Mouse (Mus musculus) MEL (cell line): ENCODE data around the gene Soat1. TPM values are rescaled to one million over a fixed set of nuclear protein-coding genes. Genes with fewer than 3 reads are reported as not detected.

Experiments used
- DNase-seq: peaks from one replicate; pipeline ENCODE4 v3.0.0; 2011; ENCODE audit warnings: low read depth, low spot score
- H3K27ac ChIP-seq: 2 replicates; pipeline ENCODE4 v1.5.1; 2012; ENCODE audit warnings: low read depth, mild to moderate bottlenecking, control low read depth, low read length, moderate library complexity; ENCODE audit not compliant: control insufficient read depth
- H3K27me3 ChIP-seq, 2 experiments: fragments of 150-350 bp in 1 of 2; sonication (generic) in 1 of 2; 2 replicates each; pipeline ENCODE4 v1.6.1; 2012; ENCODE audit warnings: low read length in 2 of 2, mild to moderate bottlenecking in 2 of 2, improper control_type of control experiment in 1 of 2, moderate library complexity in 1 of 2; ENCODE audit not compliant: insufficient read depth in 2 of 2, control insufficient read depth in 1 of 2
- H3K36me3 ChIP-seq, 2 experiments: 2 replicates each; pipeline ENCODE4 v1.6.1; 2012 to 2014; ENCODE audit warnings: low read length in 2 of 2, improper control_type of control experiment in 1 of 2, inconsistent platforms in 1 of 2, mild to moderate bottlenecking in 1 of 2; ENCODE audit not compliant: insufficient read depth in 2 of 2, control insufficient read depth in 1 of 2
- H3K4me1 ChIP-seq, 2 experiments: fragments of 150-350 bp in 1 of 2; sonication (generic) in 1 of 2; 2 replicates each; pipeline ENCODE4 v1.6.1; 2012; ENCODE audit warnings: low read length in 2 of 2, improper control_type of control experiment in 1 of 2, mild to moderate bottlenecking in 1 of 2; ENCODE audit not compliant: insufficient read depth in 2 of 2, control insufficient read depth in 1 of 2
- H3K4me3 ChIP-seq, 2 experiments: fragments of 150-350 bp in 1 of 2; sonication (generic) in 1 of 2; 2 replicates each; pipeline ENCODE4 v1.5.1; 2012; ENCODE audit warnings: low read depth in 2 of 2, low read length in 2 of 2, mild to moderate bottlenecking in 2 of 2, moderate library complexity in 2 of 2, control low read depth in 1 of 2, improper control_type of control experiment in 1 of 2; ENCODE audit not compliant: control insufficient read depth in 1 of 2, insufficient read depth in 1 of 2
- H3K79me2 ChIP-seq: 2 replicates; pipeline ENCODE4 v1.6.1; 2012; ENCODE audit warnings: mild to moderate bottlenecking, low read length, moderate library complexity; ENCODE audit not compliant: control insufficient read depth, poor library complexity, insufficient read depth
- H3K9ac ChIP-seq: 2 replicates; pipeline ENCODE4 v1.6.1; 2012; ENCODE audit warnings: low read depth, mild to moderate bottlenecking, control low read depth, low read length, moderate library complexity; ENCODE audit not compliant: control insufficient read depth, poor library complexity, severe bottlenecking
- H3K9me3 ChIP-seq: fragments of 150-350 bp; sonication (generic); replicated peaks from 2 replicates; pipeline ENCODE4 v1.6.1; 2012; ENCODE audit warnings: mild to moderate bottlenecking, low read length, improper control_type of control experiment, moderate library complexity; ENCODE audit not compliant: insufficient read depth
- CHD2 ChIP-seq: IDR thresholded peaks from 2 replicates; pipeline ENCODE4 v1.6.1; 2011; ENCODE audit warnings: low read length, improper control_type of control experiment
- E2F4 ChIP-seq: IDR thresholded peaks from 2 replicates; pipeline ENCODE4 v1.6.1; 2011; ENCODE audit warnings: low read depth, low read length, improper control_type of control experiment, borderline replicate concordance
- ELF1 ChIP-seq: IDR thresholded peaks from 2 replicates; pipeline ENCODE4 v1.6.1; 2014; ENCODE audit warnings: low read depth, mild to moderate bottlenecking, inconsistent platforms, low read length, improper control_type of control experiment, moderate library complexity
- EP300 ChIP-seq, 2 experiments: IDR thresholded peaks; 2 replicates each; pipeline ENCODE4 v1.6.1; 2011; ENCODE audit warnings: improper control_type of control experiment in 2 of 2, low read length in 2 of 2, low read depth in 1 of 2, mild to moderate bottlenecking in 1 of 2
- ETS1 ChIP-seq: IDR thresholded peaks from 2 replicates; pipeline ENCODE4 v1.6.1; 2012; ENCODE audit warnings: low read depth, mild to moderate bottlenecking, inconsistent platforms, low read length, improper control_type of control experiment, moderate library complexity
- GABPA ChIP-seq: IDR thresholded peaks from 2 replicates; pipeline ENCODE4 v1.6.1; 2012; ENCODE audit warnings: low read depth, mild to moderate bottlenecking, inconsistent platforms, low read length, improper control_type of control experiment, moderate library complexity
- HCFC1 ChIP-seq: IDR thresholded peaks from 2 replicates; pipeline ENCODE4 v1.6.1; 2012; ENCODE audit warnings: low read depth, mild to moderate bottlenecking, inconsistent platforms, low read length, improper control_type of control experiment, moderate library complexity
- MEF2A ChIP-seq: IDR thresholded peaks from 2 replicates; pipeline ENCODE4 v1.6.1; 2014; ENCODE audit warnings: low read depth, mild to moderate bottlenecking, inconsistent platforms, low read length, improper control_type of control experiment; ENCODE audit not compliant: poor library complexity, insufficient replicate concordance, severe bottlenecking; ENCODE audit errors: extremely low read depth
- MXI1 ChIP-seq: IDR thresholded peaks from 2 replicates; pipeline ENCODE4 v1.6.1; 2011; ENCODE audit warnings: mild to moderate bottlenecking, low read depth, low read length, improper control_type of control experiment
- MYC ChIP-seq: IDR thresholded peaks from 2 replicates; pipeline ENCODE4 v1.6.1; 2011; ENCODE audit warnings: low read depth, mild to moderate bottlenecking, low read length, improper control_type of control experiment, moderate library complexity
- NRF1 ChIP-seq: IDR thresholded peaks from 2 replicates; pipeline ENCODE4 v1.6.1; 2014; ENCODE audit warnings: low read depth, mild to moderate bottlenecking, inconsistent platforms, low read length, improper control_type of control experiment, moderate library complexity; ENCODE audit not compliant: poor library complexity, insufficient read depth, severe bottlenecking
- RAD21 ChIP-seq: IDR thresholded peaks from 2 replicates; pipeline ENCODE4 v1.6.1; 2011; ENCODE audit warnings: mild to moderate bottlenecking, low read depth, low read length, improper control_type of control experiment
- RCOR1 ChIP-seq: IDR thresholded peaks from 2 replicates; pipeline ENCODE4 v1.6.1; 2012; ENCODE audit warnings: low read depth, mild to moderate bottlenecking, inconsistent platforms, low read length, improper control_type of control experiment
- SIN3A ChIP-seq: IDR thresholded peaks from 2 replicates; pipeline ENCODE4 v1.6.1; 2012; ENCODE audit warnings: low read length, improper control_type of control experiment, inconsistent platforms
- SMC3 ChIP-seq: IDR thresholded peaks from 2 replicates; pipeline ENCODE4 v1.6.1; 2011; ENCODE audit warnings: low read depth, low read length, improper control_type of control experiment
- TBP ChIP-seq: IDR thresholded peaks from 2 replicates; pipeline ENCODE4 v1.8.0; 2011; ENCODE audit warnings: low read depth, low read length, improper control_type of control experiment
- TCF12 ChIP-seq: IDR thresholded peaks from 2 replicates; pipeline ENCODE4 v1.6.1; 2014; ENCODE audit warnings: low read depth, mild to moderate bottlenecking, inconsistent platforms, low read length, improper control_type of control experiment, moderate library complexity
- UBTF ChIP-seq: IDR thresholded peaks from 2 replicates; pipeline ENCODE4 v1.6.1; 2012; ENCODE audit warnings: low read depth, mild to moderate bottlenecking, inconsistent platforms, low read length, improper control_type of control experiment, moderate library complexity, borderline replicate concordance; ENCODE audit not compliant: insufficient read depth
- ZC3H11A ChIP-seq: IDR thresholded peaks from 2 replicates; pipeline ENCODE4 v1.6.1; 2012; ENCODE audit warnings: low read depth, mild to moderate bottlenecking, inconsistent platforms, low read length, improper control_type of control experiment
- ZKSCAN1 ChIP-seq: IDR thresholded peaks from 2 replicates; pipeline ENCODE4 v1.6.1; 2012; ENCODE audit warnings: low read depth, mild to moderate bottlenecking, inconsistent platforms, low read length, improper control_type of control experiment, moderate library complexity
- ZNF384 ChIP-seq: IDR thresholded peaks from 2 replicates; pipeline ENCODE4 v1.6.1; 2012; ENCODE audit warnings: low read depth, mild to moderate bottlenecking, inconsistent platforms, low read length, improper control_type of control experiment
- polyA plus RNA-seq, 2 experiments: library from polyadenylated mRNA; stranded (reverse) in 1 of 2; unstranded in 1 of 2; fragments of >175 nt in 1 of 2; fragments of >200 nt in 1 of 2; gene quantifications; 2 replicates each; pipeline versions ENCODE4 v1.2.1 to v1.2.4; 2012; ENCODE audit warnings: low replicate concordance in 2 of 2, low read depth in 1 of 2; ENCODE audit not compliant: insufficient read length in 2 of 2, insufficient read depth in 1 of 2, missing spikeins in 1 of 2
- total RNA-seq: library from RNA; depleted of rRNA; stranded (reverse); fragments of 300-350 nt; gene quantifications from 2 replicates; pipeline ENCODE4 v1.2.3, GENCODE M21; 2012

Gene Soat1
- total and polyA plus RNA-seq, 3 experiments: 2.7 to 10.5 TPM; not detected in 1

DNA sequence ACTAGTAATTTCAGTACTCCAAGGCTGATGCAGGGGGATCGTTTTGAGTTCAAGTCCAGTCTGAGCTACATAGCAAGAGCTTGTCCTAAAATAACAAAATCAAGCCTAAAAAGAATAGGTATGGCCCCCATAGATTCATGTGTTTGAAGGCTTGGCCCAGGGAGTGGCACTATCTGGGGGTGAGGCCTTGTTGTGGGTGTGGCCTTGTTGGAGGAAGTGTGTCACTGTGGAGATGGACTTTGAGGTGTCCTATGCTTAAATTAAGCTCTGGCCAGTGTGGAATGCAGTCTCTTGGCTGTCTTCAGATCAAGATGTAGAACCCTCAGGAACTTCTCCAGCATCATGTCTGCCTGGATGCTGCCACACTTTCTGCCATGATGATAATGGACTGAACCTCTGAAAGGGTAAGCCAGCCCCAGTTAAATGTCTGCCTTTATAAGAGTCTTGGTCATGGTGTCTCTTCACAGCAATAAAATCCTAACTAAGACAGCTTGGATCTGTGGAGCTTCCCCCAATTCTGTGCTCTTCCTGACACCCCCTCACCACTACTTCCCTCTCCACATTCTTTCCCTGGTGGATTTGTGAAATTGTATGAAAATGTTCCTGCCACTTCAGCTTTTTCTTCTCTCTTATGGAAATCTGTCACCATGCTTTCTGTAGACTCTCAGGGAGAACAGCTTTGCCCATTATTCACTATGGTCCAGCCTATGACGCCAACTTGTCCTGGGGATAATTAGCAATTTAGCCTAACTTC is 18.9 kb downstream of the Soat1 start:
- TF ChIP-seq MEF2A (no peak), EP300 (IDR thresholded peaks at IDR 0.05; ENCODE audit: low read depth in 1 of 2, low read length in 2 of 2) (no peak), ZNF384 (no peak), CHD2 (no peak), ZC3H11A (no peak), RAD21 (no peak), UBTF (no peak), ETS1 (no peak), NRF1 (no peak), SIN3A (no peak), MXI1 (no peak), HCFC1 (no peak), SMC3 (no peak)
- TF ChIP-seq, all 39 proteins: peak for 0
- no peak overlapping the region for H3K4me3 ChIP-seq
- no peaks in the 10 kb centered on the region for H3K9me3 ChIP-seq
- peaks cover 0 to 5% of the 10 kb centered on the region in 2 experiments; a peak in 2 of 4 replicates for H3K36me3 ChIP-seq
- H3K4me1 ChIP-seq: no peaks in the 10 kb centered on the region; a peak in 1 of 4 replicates
- no peak overlapping the region for H3K9ac ChIP-seq
- peak; percentile 37 for DNase-seq
- H3K79me2 ChIP-seq: no peaks in the 10 kb centered on the region
- H3K27me3 ChIP-seq: no peaks in the 10 kb centered on the region
- no peak overlapping the region for H3K27ac ChIP-seq

DNA sequence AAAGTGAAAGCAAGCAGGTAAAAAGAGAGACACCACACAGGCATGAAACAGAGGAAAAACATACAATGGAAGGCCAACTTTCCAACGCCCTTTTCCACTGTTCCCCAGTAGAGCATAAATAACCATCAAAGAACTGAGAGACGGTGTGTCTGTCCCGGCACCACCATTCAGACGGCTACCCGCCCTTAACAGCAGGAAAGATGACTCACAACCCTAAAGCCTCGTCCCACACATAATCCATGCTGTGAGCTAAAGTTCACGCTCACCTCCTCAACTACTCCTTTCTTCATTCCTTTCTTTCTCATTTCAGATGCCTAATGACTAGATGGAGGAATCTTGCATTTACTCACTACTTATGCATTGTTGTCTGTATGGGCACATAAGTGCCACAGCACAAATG is 19.7 kb downstream of the Soat1 start:
- Histone ChIP-seq H3K4me3 (no peak overlapping the region), H3K4me1 (no peaks in the 10 kb centered on the region), H3K79me2 (no peaks in the 10 kb centered on the region), H3K36me3 (peaks cover 0 to 5% of the 10 kb centered on the region in 2 experiments; a peak in 2 of 4 replicates), H3K27me3 (no peaks in the 10 kb centered on the region), H3K27ac (no peak overlapping the region), H3K9ac (no peak overlapping the region), H3K9me3 (no peaks in the 10 kb centered on the region)
- no peak for TF ChIP-seq TBP
- TF ChIP-seq RCOR1: no peak
- TF ChIP-seq ZKSCAN1: no peak
- TF ChIP-seq MEF2A: no peak
- TF ChIP-seq TCF12: no peak
- no peak for TF ChIP-seq ELF1
- TF ChIP-seq E2F4: no peak
- TF ChIP-seq ZC3H11A: no peak
- no peak for TF ChIP-seq GABPA
- no peak for TF ChIP-seq MYC
- no peak for DNase-seq
